Mouse (Mus musculus) activated CD4-positive, CD25-positive, alpha-beta regulatory T cell, adult 4 months (primary cell): ENCODE measurements at regions not wholly inside any gene's neighbourhood (a gene's known extent, or its start where the extent isn't known, plus 50 kb on each side); places are given as distances from the start of the nearest gene placed in this dataset.

Source experiments
- ATAC-seq: one replicate; pipeline ENCODE4 v1.8.0; 2017

- no peak for ATAC-seq
Observed at GRCm38 (mm10) chr14:24731872-24732525, 245.1 kb downstream of the Rps24 start.

- no peak for ATAC-seq
Observed at GRCm38 (mm10) chr14:24733326-24733725, 246.4 kb downstream of the Rps24 start.

DNA sequence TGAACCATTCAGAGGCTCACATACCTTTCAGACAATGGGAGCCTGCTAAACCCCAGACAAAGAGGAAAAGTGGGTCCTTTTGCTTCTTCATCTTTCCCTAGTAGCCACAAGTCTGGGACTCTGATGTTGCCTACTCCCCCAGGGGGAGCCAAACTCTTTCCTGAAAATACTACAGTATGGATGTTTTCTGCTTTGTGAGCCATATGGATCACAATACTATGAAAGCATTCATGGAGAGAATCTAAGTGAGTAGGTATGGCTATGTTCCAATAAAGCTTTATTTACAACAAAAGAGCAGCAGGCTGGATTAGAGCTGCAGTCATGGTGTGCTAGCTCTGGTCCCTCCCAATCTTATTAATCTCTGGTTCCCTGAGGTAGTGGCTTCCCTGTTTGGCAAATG lies 251.9 kb downstream of the Rps24 start:
- ATAC-seq = no peak

- no peak for ATAC-seq
Observed at GRCm38 (mm10) chr14:24744451-24744850, 257.5 kb downstream of the Rps24 start.

DNA sequence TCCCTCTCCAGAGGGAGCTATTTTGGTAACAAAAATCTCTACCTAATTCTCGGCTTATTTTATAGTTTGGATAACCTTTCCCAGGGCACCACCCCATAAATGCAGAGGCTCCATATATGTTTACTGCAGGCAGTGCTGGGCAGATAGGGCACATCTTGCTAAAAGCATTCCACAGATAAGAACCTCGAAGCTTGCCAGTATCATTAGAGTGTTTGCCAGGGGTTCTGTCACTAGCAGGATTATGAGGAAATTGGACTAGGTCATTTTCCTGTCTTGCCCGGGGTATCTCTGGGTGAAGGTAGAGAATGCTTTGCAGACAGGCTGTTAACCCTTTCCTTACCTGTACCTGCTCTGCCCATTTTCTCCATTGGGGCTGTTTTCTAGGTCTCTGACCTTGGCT lies 258.8 kb downstream of the Rps24 start:
- ATAC-seq = no peak

DNA sequence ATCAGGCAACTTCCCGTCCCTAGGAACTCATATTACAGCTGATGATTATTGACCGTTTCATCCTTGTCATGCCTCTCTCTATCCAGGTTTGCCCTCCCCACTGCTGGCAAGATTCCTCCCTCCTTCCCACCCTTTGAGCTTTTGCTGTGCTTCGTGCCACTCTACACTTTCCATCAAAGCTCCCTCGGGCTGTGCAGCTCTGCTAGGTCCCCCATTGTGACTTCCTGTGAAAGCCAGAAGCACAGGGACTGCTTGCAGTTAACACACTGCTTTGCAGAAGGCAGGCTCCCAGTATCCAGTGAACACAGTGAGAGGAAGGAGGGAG lies 260.5 kb downstream of the Rps24 start:
- ATAC-seq = no peak

- no peak for ATAC-seq
Observed at GRCm38 (mm10) chr14:24747796-24748496, 261.0 kb downstream of the Rps24 start.

GRCm38 (mm10) chr14:24748497-24748862 lies 261.6 kb downstream of the Rps24 start:
- no peak for ATAC-seq

GRCm38 (mm10) chr14:24749313-24749712 lies 262.4 kb downstream of the Rps24 start:
- ATAC-seq = no peak

DNA sequence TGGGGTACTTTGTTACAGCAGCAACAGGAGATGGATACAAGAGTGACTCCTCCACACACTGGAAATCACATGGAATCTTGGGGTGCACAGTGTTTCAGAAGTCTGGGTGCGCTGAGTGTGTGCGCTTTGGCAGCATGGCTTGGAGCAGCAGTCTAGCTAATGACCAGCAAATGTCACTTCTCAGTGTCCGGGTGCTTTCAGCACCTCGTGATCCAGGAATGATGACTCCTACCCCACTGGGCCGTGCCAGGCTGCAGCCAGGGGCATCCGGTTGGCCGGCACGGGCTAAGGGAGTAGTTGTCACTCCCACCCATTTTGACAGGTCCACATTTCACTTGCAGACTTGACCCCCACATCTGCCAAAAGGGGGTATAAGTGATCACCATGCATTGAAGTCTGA lies 264.3 kb downstream of the Rps24 start:
- no peak for ATAC-seq

- no peak for ATAC-seq
Observed at GRCm38 (mm10) chr14:24754753-24755152, 267.8 kb downstream of the Rps24 start.

GRCm38 (mm10) chr14:24755426-24756117 lies 268.6 kb downstream of the Rps24 start:
- no peak for ATAC-seq

GRCm38 (mm10) chr14:24757302-24757701 lies 270.4 kb downstream of the Rps24 start:
- ATAC-seq = no peak

DNA sequence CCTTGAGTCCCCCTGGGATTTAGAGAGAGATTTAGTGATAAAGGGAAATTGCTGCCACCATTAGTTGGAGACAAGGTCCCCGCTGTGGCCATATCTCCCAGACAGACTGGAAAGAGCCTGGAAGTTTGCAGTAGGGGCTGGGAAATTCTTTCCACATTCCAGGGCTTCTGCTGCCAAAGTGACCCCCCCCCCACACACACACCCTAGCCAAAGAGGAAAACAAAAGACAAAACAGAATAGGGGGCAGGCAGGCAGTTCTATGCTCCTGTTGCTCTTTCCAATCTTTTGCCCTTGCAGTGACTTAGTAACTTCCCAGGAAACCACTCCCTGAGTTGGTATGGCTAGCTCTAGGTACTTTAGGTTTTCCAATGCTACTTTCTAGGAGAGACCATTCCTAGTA lies 270.9 kb downstream of the Rps24 start:
- ATAC-seq = no peak

DNA sequence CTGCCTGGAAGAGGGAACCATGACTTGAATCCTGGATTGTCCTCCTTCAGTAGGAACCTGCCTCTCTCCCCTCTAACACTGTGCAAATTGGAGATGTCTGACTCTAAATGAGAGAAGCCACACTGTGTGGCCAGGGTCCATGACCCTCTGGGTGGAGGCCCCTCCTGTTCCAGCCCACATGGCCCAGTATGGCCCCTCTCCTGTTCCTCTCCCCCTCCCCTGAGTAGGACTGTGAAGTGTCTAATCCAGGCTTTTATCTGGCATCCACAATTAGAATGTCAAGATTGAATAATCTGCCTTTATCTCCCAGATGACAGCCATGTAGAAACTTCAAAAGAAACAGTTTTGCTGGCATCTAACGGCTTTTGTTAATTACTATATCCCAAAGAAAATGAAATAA lies 274.0 kb downstream of the Rps24 start:
- no peak for ATAC-seq

DNA sequence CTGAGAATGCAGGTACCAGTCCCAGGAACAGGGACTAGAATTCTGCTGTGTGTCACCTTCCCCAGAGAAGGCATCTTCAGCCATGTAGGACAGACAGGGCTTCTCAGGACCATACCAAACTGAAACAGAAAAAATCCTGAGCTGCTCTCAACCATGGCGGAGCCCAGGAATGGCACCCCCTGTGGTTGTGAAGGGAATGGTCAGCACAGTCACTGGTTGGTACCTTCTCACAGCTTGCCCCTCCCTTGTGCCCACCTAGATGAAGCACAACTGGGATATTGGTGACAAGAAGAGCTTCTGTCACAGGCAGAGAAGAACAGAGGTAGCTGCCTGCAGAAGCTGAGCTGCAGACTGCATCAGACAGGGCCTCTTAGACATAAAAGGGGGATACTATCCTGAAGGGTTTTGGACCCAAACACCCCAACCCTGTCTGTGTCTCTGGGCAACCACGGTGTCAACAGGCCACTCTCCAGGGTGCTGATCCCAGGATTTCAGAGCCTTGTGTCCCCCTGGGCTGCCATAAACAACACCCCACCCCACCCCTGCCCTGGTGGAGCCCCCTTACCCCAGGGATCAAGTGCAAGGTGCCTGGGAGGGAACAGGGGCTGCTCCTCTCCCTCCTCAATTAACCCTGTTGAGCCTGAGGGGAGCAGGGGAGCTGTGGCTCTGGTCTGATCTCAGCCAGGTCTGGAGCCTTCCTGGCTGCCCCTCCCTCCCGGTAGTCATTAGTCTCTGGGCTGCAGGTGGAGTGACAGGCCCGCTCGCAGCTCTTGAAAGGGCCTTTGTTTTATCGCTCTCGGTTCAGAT lies 275.7 kb downstream of the Rps24 start:
- ATAC-seq = no peak

DNA sequence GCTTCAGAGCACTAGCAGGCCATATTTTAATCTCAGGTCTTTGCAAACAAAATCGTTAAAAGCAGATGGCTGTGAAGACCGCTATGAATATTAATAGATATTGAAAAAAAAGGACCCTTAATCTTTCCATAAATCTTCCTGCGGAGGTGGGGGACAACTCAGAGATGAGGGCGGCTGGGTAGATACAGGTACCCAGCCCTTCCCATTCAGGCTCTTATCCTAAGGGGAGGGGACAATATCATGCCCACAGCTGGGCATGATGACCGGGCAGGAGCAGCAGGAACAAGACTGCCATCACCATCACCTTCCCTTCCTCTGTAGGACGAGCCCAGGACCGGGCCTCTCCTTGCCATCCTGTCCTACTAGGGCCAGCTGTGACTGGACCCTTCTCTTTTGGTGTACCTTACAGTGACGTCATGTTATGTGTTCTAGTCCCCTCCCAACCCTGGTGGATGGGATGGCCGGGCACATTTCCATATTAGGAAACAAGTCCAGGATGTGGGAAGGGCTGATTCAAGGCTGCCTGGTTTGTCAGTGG lies 276.4 kb downstream of the Rps24 start:
- no peak for ATAC-seq

- ATAC-seq = no peak
Observed at GRCm38 (mm10) chr14:24763845-24764244, 276.9 kb downstream of the Rps24 start.

DNA sequence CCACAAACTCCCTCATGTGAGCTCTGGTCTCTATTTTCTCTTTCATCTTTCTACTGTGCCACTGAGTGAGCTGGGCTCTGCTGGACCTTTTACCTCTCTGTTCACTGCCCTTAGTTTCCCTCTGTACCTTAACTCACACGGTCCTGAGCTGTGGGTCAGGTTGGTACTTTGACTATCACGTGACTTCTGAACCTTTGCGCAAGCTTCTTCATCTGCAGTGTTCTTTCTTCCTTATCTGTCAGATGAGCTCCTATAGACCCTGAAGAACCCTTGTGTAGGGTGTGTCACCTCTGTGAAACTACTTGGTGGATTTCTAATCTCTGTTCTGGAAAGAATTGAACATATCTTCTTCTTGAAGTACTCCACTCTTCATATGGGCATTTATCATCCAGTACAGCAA lies 279.3 kb downstream of the Rps24 start:
- no peak for ATAC-seq

DNA sequence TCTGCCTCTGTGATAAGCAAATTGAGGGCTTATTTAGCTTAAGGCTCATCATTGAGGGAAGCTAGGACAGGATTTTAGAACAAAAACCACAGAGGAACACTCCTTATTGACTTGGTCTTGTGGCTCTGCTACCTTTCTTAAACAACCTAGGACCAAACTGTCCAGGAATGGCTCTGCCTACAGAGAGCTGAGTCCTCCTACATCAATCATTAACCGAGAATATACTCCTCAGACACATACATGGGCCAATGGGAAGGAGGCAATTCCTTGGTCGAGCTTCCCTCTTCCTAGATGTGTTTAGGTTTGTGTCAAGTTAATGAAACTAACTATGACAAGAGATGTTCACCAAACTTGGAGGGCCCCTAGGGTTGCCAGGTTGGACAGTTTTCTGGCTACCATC lies 279.8 kb downstream of the Rps24 start:
- ATAC-seq = no peak

DNA sequence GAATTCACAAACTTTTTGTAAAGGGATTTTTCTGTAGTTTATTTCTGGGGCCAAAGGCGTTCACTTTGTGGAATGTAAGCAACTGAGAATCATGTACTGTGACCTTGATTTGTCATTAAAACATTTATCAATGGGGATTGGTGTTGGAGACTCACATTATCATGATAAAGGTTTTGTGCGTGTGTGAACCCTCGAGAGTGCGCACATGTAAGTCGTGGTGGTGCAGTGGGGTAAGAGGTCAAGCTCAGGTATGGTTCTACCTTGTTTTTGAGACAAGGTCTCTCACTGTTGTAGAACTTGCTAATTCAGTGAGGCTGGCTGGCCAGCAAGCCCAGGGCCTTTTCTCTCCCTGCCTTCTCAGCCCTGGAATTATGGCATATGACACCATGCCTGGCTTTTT lies 280.4 kb downstream of the Rps24 start:
- ATAC-seq = no peak

- ATAC-seq = no peak
Observed at GRCm38 (mm10) chr14:24767964-24768363, 281.0 kb downstream of the Rps24 start.

DNA sequence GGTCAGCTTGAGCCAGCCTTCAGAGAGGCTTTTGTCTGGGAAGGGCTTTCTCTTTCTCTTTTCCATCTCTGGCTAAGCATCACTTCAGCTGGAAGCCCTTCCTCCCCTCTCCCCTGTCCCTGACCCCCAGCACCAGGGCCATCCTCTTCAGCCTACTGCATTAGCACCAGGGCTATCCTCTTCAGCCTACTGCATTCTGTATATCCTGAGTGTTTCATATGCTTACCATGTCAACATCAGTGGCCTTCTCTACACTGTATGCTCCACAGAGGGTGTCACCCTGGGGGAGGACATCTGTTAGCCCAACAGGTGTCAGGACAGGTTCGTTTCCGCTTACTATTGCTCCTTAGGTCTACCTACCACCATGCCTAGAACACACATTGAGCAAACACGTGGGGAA lies 282.5 kb downstream of the Rps24 start:
- ATAC-seq = no peak
